Mouse (Mus musculus) adrenal gland, adult 18-20 months (tissue): ENCODE data around the gene Cyp4f17. TPM values are rescaled to one million over a fixed set of nuclear protein-coding genes. Genes with fewer than 3 reads are reported as not detected.

Source experiments
- total RNA-seq, 2 experiments: library from RNA; stranded (reverse); gene quantifications; 1 replicate in 1 of 2; 2 replicates in 1 of 2; pipeline ENCODE4 v1.2.3; 2021

The Cyp4f17 gene
- total RNA-seq, 2 experiments from 2014 or later = 11.3 to 12.4 TPM

Other genes starting within 250 kb of the Cyp4f17 start
- gene Brd4, start 221.3 kb upstream of the Cyp4f17 start, total RNA-seq = 100 to 1,000 TPM in 1 of 2 experiments, 10 to 100 TPM in 1; 96.2 to 110 TPM
- 10 to 100 TPM; 73.4 to 87.9 TPM for gene Akap8, start 184.8 kb upstream of the Cyp4f17 start, total RNA-seq
- gene Akap8l, start 155.4 kb upstream of the Cyp4f17 start, total RNA-seq = 100 to 1,000 TPM in 1 of 2 experiments, 10 to 100 TPM in 1; 98.4 to 128 TPM
- gene Wiz, start 116.6 kb upstream of the Cyp4f17 start, total RNA-seq = 10 to 100 TPM; 42.5 to 49.1 TPM
- gene Rasal3, start 102.5 kb upstream of the Cyp4f17 start, total RNA-seq = 1 to 10 TPM; 2.0 to 3.0 TPM
- gene Pglyrp2, start 81.9 kb upstream of the Cyp4f17 start, total RNA-seq = under 1 TPM; 0.17 to 0.54 TPM
- gene Cyp4f39, start 53.3 kb upstream of the Cyp4f17 start, total RNA-seq = not detected
- gene Cyp4f16, start 30.5 kb downstream of the Cyp4f17 start, total RNA-seq = 10 to 100 TPM in 1 of 2 experiments, 1 to 10 TPM in 1; 9.9 to 10.5 TPM
- gene Cyp4f37, start 115.3 kb downstream of the Cyp4f17 start, total RNA-seq = not detected
- under 1 TPM in 1 of 2 experiments, not detected in 1; 0.17 TPM for gene Cyp4f40, start 152.8 kb downstream of the Cyp4f17 start, total RNA-seq
- gene Cyp4f15, start 179.6 kb downstream of the Cyp4f17 start, total RNA-seq = 1 to 10 TPM; 2.3 to 6.1 TPM